Mouse (Mus musculus): ENCODE data around the gene Gm3776.
"Not testable (repeated sequence)": the region's sequence is repeated elsewhere in the genome, so short reads cannot be mapped to it uniquely, and the experiment has no call there.

Gene Gm3776

GRCm38 (mm10) chr9:78256914-78257313 lies at the start of gene Gm3776:
Gene Gm3776 (plus strand): TSS chr9:78257129.
- DNase-seq: not testable (repeated sequence)

- DNase-seq: no peak
Measured at GRCm38 (mm10) chr9:78208956-78209355, 48.0 kb upstream of the Gm3776 start.

DNA sequence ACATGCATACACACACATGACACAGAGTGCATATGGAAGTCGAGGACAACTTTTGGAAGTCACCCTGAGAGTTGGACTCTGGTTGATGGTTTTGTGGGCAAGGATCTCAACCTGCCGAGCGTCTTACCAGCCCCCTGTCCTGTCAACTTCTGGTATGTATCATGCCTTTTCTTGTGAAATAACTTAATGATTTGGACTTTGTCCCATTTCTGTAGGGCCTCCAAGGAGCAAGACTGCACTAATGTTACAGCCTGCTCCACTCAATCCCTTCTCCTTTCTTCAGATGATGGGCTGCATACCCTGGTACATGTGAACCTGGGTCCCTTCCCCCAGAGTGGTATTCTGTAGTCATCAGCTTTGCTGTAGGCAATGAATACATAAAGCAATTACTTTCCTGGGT lies 46.9 kb upstream of the Gm3776 start:
- DNase-seq: no peak

GRCm38 (mm10) chr9:78210821-78211220 lies 46.1 kb upstream of the Gm3776 start:
- no peak for DNase-seq

DNA sequence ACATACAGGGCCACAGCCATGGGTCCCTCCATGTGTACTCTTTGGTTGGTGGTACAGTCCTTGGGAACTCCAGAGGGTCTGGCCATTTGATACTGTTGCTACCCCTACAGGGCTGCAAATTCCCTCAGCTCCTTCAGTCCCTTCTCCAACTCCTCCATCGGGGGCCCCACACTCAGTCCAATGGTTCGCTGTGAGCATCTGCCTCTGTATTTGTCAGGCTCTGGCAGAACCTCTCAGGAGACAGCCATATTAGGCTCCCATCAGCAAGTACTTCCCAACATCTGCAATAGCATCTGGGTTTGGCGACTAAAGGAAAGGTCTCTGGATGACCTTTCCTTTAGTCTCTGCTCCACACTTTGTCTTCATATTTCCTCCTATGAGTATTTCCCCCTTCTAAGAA lies 45.4 kb upstream of the Gm3776 start:
- no peak for DNase-seq

DNA sequence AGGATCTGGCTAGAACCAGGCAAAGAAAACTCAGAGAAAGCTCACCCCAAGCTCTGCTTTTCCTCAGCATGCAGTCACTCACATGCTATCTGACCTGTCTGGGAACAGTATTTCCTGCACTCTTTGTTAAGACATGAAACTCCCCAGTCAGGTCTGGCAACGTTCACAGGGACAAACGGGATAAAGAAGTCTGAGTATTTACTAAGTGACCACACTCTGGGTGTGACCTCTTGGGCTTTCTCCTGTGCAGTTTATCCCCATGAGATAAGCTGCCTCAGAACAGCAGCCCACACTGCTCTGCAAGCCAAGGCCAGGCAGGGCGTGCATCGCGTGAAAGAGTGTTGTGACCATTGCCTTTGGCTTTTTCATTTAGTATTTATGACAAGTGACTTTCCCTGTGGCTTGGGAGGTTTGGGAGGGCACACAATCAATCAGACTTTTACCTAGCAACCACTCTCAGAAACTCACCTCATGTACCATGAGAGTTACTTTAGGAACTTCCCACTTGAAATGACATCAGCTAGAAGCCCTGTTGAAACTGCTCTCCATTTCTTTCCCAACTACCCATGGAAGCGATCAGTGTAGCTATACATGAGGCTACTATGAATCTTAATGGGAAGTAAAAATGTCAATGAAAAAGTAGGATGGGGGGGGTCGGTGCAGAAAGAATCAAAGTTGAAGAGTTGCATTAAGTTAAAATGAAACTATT lies 44.4 kb upstream of the Gm3776 start:
- DNase-seq: no peak

DNA sequence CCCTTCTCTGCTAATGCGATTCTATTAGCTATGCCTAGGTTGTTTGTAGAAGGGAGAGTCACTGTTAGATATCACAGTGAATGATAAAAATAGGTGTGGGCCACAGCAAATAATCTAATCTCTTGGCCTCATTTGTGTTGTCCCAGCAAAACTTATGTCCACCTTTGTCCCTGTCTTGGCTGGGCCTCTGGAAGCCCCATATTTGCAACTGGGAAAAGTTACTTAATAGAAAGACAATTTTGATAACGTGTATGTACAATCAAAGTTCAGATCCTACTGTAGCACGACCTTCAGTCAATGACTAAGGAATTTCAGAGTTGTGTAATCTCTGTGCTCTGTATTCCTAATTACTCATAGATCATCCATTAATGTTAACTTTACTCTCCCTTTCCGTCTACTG lies 39.9 kb upstream of the Gm3776 start:
- DNase-seq: no peak

GRCm38 (mm10) chr9:78222616-78223015 lies 34.3 kb upstream of the Gm3776 start:
- DNase-seq: no peak

DNA sequence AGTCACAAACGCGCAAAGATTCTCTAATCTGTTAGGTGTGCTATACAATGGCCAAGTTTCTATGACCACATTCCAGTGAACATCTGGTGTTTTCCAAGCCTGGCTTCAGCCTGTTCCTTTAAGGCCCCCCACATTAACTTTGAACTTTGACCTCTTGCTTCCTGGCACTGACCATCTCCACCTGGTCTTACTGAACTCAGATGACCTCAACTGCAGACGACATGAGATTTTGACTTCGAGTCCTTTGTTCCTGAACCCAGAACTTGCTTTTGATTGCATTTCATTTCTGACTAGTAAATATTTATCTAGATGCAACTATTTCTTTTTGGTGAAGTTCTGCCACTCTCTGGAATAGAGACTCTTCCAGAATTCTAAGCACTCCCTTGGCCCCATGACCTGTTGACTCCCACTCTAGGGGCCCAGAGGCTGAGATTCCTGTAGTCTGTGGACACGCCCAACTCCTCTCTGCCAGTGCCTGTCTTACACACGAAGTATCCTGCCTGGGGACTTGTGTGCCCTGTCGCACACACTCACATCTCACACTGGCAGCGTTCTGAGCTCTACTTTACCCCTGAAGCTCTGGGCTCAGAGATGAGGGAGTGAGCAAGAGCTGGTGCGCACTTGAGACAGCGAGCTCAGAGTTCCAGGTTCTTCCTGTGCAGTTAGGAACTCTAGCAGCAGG lies 33.6 kb upstream of the Gm3776 start:
- no peak for DNase-seq

DNA sequence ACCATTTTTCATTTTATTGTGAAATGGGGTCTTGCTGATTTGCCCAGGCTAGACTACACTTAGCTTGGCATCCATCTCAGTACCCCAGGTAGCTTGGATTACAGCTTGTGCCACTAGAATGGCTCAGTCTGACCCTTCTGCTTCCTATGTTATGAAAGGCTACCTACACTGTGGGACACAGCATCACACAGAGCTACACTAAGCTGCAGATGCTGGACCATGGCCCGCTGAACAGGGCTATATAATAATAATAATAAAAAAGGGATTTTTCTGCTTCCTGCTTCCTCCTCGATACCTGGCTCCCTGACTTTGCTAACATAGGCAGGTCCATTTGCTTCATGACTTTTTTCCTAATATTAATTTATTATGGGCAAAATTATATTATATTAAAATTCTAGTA lies 32.5 kb upstream of the Gm3776 start:
- DNase-seq: no peak

DNA sequence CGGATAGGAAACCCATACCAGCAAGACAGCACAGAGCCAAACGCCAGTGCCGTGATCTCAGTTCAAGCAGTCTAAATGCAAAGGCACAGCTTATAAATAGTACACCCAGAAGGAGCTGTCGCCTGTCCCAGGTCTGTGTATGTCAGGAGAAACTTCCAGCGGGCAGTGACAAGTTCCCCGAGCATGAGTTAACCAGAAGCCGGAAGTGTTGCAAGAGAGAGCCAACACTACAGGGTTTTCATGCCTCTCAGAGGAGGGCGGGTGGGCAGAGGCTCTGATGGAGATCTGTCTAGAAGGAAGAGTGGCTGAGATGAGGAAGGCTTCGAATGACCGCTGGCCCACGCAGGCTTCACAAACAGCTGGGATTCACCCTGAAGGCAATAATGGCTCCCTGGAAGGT lies 31.6 kb upstream of the Gm3776 start:
- peak; percentile 12 for DNase-seq

DNA sequence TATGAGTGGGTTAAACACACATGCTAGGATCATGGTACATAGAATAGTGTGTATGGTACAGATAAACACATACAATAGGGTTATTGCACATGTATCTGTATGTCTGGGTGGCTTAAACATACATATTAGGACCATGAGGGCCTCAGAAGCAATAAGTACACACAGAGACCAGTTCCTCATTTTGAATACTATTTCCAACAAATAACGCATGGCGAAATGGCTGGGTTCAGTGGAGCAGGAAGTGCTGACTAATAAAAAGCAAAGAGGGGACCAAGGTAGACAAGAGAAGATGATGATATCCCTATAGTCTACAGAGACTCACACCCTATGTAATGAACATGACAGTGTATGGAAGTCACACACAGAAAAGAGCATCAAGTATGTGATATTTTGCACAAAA lies 28.8 kb upstream of the Gm3776 start:
- DNase-seq: no peak

DNA sequence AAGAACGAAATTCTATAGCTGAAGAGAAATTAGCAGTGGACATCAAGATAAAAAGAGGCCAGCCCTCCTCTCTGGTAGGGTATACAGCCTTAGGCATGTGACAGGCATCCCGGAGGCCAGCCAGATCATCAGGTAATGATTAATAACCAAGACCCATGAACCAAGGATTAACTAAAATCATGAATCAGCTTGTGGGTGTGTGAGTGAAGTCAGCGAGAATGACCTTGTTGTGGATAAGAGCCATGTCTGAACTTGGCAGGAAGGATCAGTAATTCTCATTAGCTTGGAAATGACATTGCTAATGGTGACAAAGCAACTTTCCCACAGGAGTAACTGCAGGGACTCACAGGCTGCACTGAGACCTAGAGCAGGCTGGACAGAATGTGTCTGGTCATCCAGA lies 27.3 kb upstream of the Gm3776 start:
- DNase-seq: not testable (repeated sequence)

DNA sequence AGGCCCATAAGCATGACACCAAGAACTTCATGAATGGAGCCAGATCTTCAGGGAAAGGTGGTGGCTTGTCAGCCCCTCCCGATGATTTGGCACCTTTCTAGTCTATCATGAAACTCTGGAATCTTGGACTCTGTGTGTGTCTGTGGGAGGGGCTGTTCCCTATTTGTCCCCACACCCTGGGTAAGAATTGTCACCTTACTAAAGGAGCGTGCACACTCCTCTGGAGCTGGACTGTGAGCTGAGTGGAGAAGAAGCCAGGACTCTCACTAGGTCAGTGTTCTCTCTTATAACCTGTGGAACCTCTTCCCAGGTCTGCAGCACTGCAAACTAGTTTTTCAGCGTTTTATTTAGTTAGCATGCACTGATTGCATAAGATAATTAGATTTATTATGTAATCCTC lies 26.5 kb upstream of the Gm3776 start, which contains the start of gene Gsta1:
Gene Gsta1 (plus strand): TSS at position 196 of the 400 bp plus-strand sequence.
- DNase-seq: not testable (repeated sequence)

- not testable (repeated sequence) for DNase-seq
Measured at GRCm38 (mm10) chr9:78233121-78233695, 23.7 kb upstream of the Gm3776 start.

DNA sequence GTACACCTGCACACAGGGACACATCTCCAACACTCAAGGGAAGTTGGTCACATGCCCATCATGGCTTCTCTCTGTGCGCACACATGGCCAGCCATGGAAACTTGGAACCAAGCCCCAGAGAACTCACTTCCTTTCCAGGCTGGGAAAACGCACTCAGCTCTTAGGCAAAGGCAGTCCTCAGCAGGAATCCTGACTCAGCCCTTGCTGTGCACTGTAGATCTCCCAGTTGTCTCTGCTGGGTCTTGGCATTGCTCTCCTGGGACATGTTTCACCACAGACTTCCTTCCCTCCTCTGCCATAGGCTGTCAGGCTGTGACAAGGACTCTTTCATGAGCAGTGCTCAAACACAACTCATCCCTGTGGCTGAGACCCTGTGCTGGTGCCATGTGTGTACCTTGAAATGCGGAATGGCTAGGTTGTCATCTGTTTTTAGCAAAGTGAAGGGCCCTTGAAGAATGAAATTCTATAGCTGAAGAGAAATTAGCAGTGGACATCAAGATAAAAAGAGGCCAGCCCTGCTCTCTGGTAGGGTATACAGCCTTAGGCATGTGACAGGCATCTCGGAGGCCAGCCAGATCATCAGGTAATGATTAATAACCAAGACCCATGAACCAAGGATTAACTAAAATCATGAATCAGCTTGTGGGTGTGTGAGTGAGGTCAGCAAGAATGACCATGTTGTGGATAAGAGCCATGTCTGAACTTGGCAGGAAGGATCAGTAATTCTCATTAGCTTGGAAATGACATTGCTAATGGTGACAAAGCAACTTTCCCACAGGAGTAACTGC lies 1.1 kb upstream of the Gm3776 start:
- not testable (repeated sequence) for DNase-seq

DNA sequence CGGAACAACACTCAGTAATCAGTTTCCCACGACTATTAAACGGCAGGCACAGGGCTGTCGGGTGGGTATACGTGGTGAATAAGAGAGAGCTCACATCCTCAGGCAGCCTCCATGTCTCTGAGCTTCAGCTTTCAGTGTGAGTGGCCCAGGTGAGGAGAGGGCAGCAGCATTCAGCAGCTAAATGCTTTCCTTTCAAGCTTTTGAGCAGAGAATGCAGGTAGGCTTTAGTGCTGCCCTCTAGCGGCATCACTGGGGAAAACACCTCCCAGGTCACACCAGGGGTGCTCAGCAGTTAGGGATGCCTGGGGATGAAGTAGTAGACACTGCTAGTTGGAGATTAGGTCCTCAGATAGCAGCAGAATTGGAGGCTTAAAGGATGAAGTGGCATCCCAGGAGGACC lies 2.8 kb downstream of the Gm3776 start:
- not testable (repeated sequence) for DNase-seq

- DNase-seq: not testable (repeated sequence)
Measured at GRCm38 (mm10) chr9:78270945-78271344, 14.0 kb downstream of the Gm3776 start.

DNA sequence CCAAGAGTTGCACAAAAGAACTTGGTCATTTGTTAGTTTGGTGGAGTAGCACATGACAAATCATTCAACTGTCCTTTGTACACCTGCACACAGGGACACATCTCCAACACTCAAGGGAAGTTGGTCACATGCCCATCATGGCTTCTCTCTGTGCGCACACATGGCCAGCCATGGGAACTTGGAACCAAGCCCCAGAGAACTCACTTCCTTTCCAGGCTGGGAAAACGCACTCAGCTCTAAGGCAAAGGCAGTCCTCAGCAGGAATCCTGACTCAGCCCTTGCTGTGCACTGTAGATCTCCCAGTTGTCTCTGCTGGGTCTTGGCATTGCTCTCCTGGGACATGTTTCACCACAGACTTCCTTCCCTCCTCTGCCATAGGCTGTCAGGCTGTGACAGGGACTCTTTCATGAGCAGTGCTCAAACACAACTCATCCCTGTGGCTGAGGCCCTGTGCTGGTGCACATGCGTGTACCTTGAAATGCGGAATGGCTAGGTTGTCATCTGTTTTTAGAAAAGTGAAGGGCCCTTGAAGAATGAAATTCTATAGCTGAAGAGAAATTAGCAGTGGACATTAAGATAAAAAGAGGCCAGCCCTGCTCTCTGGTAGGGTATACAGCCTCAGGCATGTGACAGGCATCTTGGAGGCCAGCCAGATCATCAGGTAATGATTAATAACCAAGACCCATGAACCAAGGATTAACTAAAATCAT lies 25.2 kb downstream of the Gm3776 start:
- DNase-seq: not testable (repeated sequence)

- DNase-seq: not testable (repeated sequence)
Measured at GRCm38 (mm10) chr9:78289063-78289462, 32.1 kb downstream of the Gm3776 start.

GRCm38 (mm10) chr9:78289723-78290122 lies 32.8 kb downstream of the Gm3776 start, which contains the start of gene Gm10639:
Gene Gm10639 (plus strand): TSS chr9:78289923.
- not testable (repeated sequence) for DNase-seq

GRCm38 (mm10) chr9:78292462-78292861 lies 35.5 kb downstream of the Gm3776 start:
- not testable (repeated sequence) for DNase-seq

Data from liver (tissue).